Mouse (Mus musculus): ENCODE measurements around the gene Dll3. TPM values are rescaled to one million over a fixed set of nuclear protein-coding genes. Genes with fewer than 3 reads are reported as not detected.
A peak's percentile ranks its signal among the peaks of the same experiment; 100 is the strongest.

The Dll3 gene
- total and polyA plus RNA-seq, 2 experiments from 2014 or later, result 17.3 to 17.6 TPM

GRCm38 (mm10) chr7:28344637-28345036 is 42.6 kb upstream of the Dll3 start:
- Histone ChIP-seq H3K27me3 (ENCODE audit: insufficient read depth, low read length) (no peaks in the 10 kb centered on the region), H3K4me3 (ENCODE audit: low read depth, low read length) (no peak overlapping the region), H3K4me2 (ENCODE audit: low read depth, low read length, poor library complexity, severe bottlenecking) (no peak overlapping the region), H3K9ac (replicated peaks; ENCODE audit: low read length, poor library complexity, severe bottlenecking) (no peak overlapping the region), H3K36me3 (ENCODE audit: insufficient read depth, low read length) (no peaks in the 10 kb centered on the region), H3K4me1 (ENCODE audit: insufficient read depth, low read length) (peaks cover 3% of the 10 kb centered on the region; the same call in 1 of the 2 replicates), H3K9me3 (ENCODE audit: low read length) (no peaks in the 10 kb centered on the region), H3K27ac (ENCODE audit: low read depth, low read length) (no peak overlapping the region)
- DNase-seq (ENCODE audit: low spot score) (peak; percentile 74), ATAC-seq (ENCODE audit: low FRiP score) (no peak)
- 4% methylated on average over 4 of the region's 4 CpGs for WGBS
- peak; percentile 93 for TF ChIP-seq CTCF (IDR thresholded peaks at IDR 0.05)

GRCm38 (mm10) chr7:28341381-28341780 is 39.3 kb upstream of the Dll3 start:
- Histone ChIP-seq H3K4me2 (ENCODE audit: low read depth, low read length, poor library complexity, severe bottlenecking) (no peak overlapping the region), H3K27ac (ENCODE audit: low read depth, low read length) (no peak overlapping the region), H3K36me3 (ENCODE audit: insufficient read depth, low read length) (no peaks in the 10 kb centered on the region), H3K4me3 (ENCODE audit: low read depth, low read length) (no peak overlapping the region), H3K27me3 (ENCODE audit: insufficient read depth, low read length) (no peaks in the 10 kb centered on the region), H3K9ac (replicated peaks; ENCODE audit: low read length, poor library complexity, severe bottlenecking) (no peak overlapping the region), H3K4me1 (ENCODE audit: insufficient read depth, low read length) (0 out of 2 replicates have a peak, but pooled peaks cover 3% of the 10 kb centered on the region), H3K9me3 (ENCODE audit: low read length) (no peaks in the 10 kb centered on the region)
- WGBS, result 55% methylated on average over 7 of the region's 7 CpGs
- no peak for TF ChIP-seq CTCF (IDR thresholded peaks at IDR 0.05)
- ATAC-seq (ENCODE audit: low FRiP score) (no peak), DNase-seq (ENCODE audit: low spot score) (no peak)

GRCm38 (mm10) chr7:28339213-28339917 is 37.3 kb upstream of the Dll3 start:
- ATAC-seq (ENCODE audit: low FRiP score) (no peak), DNase-seq (ENCODE audit: low spot score) (peak; percentile 48)
- no peaks in the 10 kb centered on the region for H3K27me3 ChIP-seq (ENCODE audit: insufficient read depth, low read length)
- WGBS, result 78% methylated on average over 19 of the region's 19 CpGs
- 0 out of 2 replicates have a peak, but pooled peaks cover 3% of the 10 kb centered on the region for H3K4me1 ChIP-seq (ENCODE audit: insufficient read depth, low read length)
- H3K4me3 ChIP-seq (ENCODE audit: low read depth, low read length), result peak overlapping the region; percentile 89
- H3K27ac ChIP-seq (ENCODE audit: low read depth, low read length), result peak overlapping the region; percentile 87
- TF ChIP-seq CTCF (IDR thresholded peaks at IDR 0.05), result peak; percentile 27
- no peaks in the 10 kb centered on the region for H3K36me3 ChIP-seq (ENCODE audit: insufficient read depth, low read length)
- H3K4me2 ChIP-seq (ENCODE audit: low read depth, low read length, poor library complexity, severe bottlenecking), result peak overlapping the region; percentile 68
- H3K9me3 ChIP-seq (ENCODE audit: low read length), result no peaks in the 10 kb centered on the region
- no peak overlapping the region for H3K9ac ChIP-seq (replicated peaks; ENCODE audit: low read length, poor library complexity, severe bottlenecking)

GRCm38 (mm10) chr7:28338108-28338998 is 36.3 kb upstream of the Dll3 start, which contains the start of gene Supt5:
Gene Supt5, minus strand, starts transcription at chr7:28338746.
- no peak; the same call in 1 of the 2 replicates for TF ChIP-seq CTCF (IDR thresholded peaks at IDR 0.05)
- Histone ChIP-seq H3K4me3 (ENCODE audit: low read depth, low read length) (peak within 1 kb of the TSS; percentile 89), H3K9ac (replicated peaks; ENCODE audit: low read length, poor library complexity, severe bottlenecking) (peak within 1 kb of the TSS; percentile 99), H3K4me1 (ENCODE audit: insufficient read depth, low read length) (0 out of 2 replicates have a peak, but pooled peaks cover 3% of the 10 kb centered on the region), H3K36me3 (ENCODE audit: insufficient read depth, low read length) (no peaks in the 10 kb centered on the region), H3K27ac (ENCODE audit: low read depth, low read length) (peak within 1 kb of the TSS; percentile 87), H3K4me2 (ENCODE audit: low read depth, low read length, poor library complexity, severe bottlenecking) (peak within 1 kb of the TSS; percentile 68), H3K27me3 (ENCODE audit: insufficient read depth, low read length) (no peaks in the 10 kb centered on the region), H3K9me3 (ENCODE audit: low read length) (no peaks in the 10 kb centered on the region)
- WGBS, result under 1% methylated on average over 77 of the region's 77 CpGs
- DNase-seq (ENCODE audit: low spot score), result peak; percentile 99
- peak; percentile 99 for ATAC-seq (ENCODE audit: low FRiP score)

- no peak for TF ChIP-seq CTCF (IDR thresholded peaks at IDR 0.05)
- DNase-seq (ENCODE audit: low spot score), result no peak
- Histone ChIP-seq H3K9ac (replicated peaks; ENCODE audit: low read length, poor library complexity, severe bottlenecking) (no peak overlapping the region), H3K36me3 (ENCODE audit: insufficient read depth, low read length) (peaks cover 9% of the 10 kb centered on the region), H3K4me2 (ENCODE audit: low read depth, low read length, poor library complexity, severe bottlenecking) (no peak overlapping the region), H3K4me1 (ENCODE audit: insufficient read depth, low read length) (0 out of 2 replicates have a peak, but pooled peaks cover 3% of the 10 kb centered on the region), H3K9me3 (ENCODE audit: low read length) (no peaks in the 10 kb centered on the region), H3K4me3 (ENCODE audit: low read depth, low read length) (no peak overlapping the region), H3K27ac (ENCODE audit: low read depth, low read length) (no peak overlapping the region), H3K27me3 (ENCODE audit: insufficient read depth, low read length) (no peaks in the 10 kb centered on the region)
- no peak for ATAC-seq (ENCODE audit: low FRiP score)
- WGBS, result 89% methylated on average over 2 of the region's 2 CpGs
Observed at GRCm38 (mm10) chr7:28335471-28335870, 33.4 kb upstream of the Dll3 start.

Measured in midbrain, postnatal 0 days (tissue).